Mouse (Mus musculus): Measurements from ENCODE around the gene Camta1. TPM values are rescaled to one million over a fixed set of nuclear protein-coding genes. Genes with fewer than 3 reads are reported as not detected.

The Camta1 gene
- polyA plus RNA-seq, 3 experiments from 2014 or later: 39.6 to 58.9 (median 48.7) TPM

DNA sequence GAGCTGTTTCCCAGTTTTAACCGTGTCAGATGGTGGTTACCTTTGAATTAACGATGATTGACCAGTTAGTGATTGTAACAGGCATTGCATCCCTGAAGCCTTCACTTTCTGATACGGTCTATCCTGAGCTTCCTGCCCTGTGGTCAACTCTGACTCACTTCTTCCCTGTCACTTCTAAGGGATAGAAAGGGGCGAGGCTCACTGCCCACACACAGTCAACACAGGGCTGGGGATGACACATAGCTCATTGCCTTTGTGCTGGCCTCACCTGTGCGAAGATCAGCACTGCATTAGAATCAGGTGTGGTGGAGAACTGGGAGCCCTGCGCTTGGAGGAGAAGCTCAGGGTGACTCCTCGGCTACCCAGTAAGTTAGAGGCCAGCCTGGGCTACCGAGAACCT lies 892.7 kb downstream of the Camta1 start:
- ATAC-seq: no peak

DNA sequence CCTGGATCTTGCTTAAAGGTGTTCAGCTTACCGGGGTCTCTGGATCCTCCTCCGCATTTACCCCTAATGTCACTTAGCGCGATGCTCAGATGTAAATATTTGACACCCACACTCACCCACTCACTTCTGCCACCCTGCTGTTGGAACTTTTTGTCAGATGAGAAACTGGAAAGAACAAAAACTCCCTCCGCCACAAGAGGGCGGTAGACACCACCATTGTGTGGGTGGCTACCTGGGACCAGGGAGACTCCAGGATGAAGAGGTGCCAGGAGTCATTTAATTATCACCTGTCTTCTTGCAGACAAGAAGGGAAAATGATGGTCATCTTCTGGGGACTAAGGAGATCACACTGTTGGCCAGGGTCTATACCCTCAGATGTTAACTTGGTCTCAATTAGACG lies 895.1 kb downstream of the Camta1 start:
- no peak for ATAC-seq

DNA sequence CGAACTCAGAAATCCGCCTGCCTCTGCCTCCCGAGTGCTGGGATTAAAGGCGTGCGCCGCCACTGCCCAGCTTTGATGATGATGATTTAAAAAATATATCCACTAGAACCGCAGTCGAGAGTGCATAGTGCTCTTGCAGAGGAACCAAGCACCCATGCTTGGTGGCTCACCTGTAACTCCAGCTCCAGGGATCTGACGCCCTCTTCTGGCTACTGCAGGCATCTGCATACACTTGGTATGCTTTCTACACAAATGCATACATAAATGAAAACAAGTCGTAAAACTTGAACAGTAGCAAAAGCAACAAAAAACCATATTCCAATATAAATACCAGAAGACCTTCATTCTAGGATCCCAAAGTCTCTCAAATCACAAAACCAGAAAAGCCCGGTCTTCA lies 896.1 kb downstream of the Camta1 start:
- no peak for ATAC-seq

DNA sequence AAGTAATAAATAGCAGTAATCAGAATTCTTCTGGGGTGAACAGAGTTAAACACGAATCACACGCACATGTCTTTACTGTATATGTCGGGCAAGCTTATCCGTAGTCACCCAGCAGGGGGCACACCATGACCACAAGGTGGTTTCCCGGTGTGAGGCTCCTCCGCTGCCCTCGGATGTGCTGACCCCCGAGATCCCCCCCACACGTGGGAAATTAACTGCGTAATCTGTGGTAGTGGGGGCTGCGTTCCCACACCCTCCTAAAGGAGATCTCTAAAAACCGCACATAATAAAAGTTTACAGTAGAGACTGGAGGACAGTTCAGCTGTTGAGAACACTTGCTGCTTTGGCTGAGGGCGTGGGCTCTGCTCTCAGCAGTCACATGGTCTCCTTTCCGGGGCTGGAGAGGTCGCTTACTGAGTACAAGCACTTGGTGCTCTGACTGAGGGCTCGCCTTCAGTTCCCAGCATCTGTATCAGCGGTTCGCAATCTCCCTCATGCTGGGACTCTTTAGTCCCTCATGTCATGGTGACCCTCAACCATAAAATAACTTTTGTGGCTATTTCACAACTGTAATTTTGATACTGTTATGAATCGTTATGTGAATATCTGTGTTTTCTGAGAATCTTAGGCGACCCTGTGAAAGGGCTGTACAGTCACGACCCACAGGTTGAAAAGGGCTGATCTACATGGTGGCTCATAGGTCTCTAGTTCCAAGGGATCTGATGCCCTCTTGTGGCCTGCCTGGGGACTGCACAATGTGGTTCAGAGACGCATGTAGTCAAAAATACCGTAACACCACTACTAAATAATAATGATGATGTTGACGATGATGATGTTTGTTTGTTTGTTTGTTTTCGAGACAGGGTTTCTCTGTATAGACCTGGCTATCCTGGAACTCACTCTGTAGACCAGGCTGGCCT lies 896.8 kb downstream of the Camta1 start:
- peak; percentile 86 for ATAC-seq

DNA sequence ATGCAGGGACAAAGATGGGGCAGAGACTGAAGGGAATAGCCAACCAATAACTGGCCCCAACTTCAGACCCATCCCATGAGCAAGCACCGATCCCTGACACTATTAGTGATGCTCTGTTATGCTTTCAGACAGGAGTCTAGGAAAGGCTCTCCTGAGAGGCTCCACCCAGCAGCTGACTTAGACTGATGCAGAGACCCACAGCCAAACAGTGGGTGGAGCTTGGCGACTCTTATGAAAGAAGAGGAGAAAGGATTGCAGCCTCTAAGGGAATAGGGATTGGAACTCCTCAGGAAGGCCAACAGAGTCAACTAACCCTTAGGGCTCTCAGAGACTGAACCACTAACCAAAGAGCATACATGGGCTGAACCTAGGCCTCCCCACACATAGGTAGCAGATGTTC lies 898.0 kb downstream of the Camta1 start:
- ATAC-seq: no peak

DNA sequence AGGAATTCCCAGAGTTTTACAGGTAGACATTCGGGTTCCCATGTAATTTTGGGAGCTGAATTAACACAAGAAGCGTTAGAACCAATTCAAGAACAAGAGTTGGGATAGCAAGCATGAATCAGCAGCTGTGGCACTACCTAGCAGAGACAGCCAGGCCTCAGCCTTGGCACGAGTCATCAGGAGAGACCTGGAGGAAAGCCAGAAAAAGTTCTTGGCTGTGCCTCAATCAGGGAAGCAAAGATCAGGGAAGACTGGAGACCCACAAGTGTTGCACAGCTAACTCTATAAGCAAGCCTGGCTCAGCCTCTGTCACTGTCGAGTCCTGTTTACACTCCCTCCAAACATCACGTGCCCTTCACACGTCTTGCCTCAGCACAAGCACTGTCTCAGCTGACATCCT lies 899.4 kb downstream of the Camta1 start:
- no peak for ATAC-seq

DNA sequence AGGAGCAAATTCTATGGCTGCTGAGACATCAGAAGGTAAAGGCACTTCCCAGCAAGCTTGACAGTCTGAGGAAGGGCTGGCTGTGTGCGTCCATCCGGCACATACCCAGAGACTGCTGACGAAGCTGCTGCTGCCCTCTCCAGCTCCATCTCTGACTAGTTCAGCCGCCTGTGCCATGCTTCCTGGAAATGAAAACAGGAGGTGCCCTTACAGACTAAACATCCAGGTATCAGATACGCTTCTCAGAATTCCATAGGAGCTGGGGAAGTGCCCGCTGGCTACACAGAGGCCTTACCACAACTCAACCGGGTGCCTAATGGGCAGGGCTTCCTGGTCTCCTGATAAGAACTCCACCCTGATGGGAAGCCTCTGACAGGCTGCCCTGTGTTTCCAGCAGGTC lies 903.1 kb downstream of the Camta1 start:
- no peak for ATAC-seq

DNA sequence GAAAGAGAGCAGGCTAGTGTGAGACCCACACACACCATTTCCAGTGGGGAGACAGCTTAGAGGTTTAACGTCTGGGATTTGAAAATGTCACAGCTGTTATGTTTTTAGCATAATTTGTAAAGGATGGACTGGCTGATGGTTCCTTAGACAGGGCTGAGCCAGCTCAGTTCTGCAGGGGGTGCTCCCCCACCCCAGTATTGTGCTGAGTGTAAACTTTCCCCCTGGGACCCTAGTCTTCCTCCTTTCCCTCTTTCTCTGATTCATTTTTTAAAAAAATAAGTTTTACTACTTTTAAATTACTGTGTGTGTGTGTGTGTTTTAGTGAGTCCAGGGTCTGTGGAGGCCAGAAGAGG lies 904.6 kb downstream of the Camta1 start:
- no peak for ATAC-seq

DNA sequence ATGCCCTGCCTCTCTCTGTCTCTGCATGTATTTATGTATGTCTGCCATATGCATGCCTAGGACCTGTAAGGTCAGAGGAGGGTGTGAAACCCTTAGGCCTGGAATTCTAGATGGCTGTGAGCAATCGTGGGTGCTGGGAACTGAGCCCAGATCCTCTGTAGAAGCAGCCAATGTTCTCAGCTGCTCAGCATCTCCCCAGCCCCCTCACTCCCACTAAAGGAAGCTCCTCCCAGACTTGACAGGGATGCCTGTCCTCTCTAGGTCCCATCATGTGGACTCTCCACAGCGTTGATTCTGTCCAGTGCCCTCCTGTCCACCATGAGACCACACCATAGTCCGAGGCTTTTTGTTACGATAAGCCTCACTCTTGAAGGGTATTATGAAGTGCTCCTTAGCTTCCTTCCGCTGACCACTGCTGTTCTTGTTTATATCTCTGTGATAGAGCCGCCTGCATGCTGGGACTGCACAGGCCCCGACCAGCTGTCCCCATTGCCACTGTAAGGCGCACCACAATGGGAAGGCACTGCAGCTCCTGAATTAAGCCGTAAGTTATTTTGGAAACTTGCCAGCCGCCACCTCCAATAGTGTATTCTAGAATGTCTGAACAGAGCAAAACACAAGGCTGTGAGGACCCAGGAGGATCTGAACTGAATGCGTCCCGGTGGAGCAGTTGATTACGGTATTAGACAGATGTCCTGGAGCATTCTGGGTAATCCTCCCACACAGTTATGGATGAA lies 905.1 kb downstream of the Camta1 start:
- no peak for ATAC-seq

DNA sequence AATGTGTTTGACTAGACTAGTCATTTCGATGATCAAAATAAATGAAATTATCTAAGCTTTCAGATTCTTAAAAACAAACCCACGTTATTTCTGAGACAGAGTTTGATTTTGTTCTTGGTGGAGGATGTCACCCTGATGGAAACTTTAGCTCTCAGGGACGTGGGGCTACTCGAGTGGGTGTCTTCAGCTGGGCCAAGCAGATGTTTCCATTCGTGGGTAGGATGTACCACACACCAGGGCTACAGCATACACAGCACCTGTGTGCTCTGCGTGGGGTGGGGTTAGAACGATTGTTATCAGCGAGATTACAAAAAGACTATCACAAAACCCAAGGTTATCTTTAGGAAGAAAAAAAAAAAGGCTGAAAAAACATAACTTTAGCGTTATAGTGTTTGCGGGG lies 910.7 kb downstream of the Camta1 start:
- peak; percentile 90 for ATAC-seq

DNA sequence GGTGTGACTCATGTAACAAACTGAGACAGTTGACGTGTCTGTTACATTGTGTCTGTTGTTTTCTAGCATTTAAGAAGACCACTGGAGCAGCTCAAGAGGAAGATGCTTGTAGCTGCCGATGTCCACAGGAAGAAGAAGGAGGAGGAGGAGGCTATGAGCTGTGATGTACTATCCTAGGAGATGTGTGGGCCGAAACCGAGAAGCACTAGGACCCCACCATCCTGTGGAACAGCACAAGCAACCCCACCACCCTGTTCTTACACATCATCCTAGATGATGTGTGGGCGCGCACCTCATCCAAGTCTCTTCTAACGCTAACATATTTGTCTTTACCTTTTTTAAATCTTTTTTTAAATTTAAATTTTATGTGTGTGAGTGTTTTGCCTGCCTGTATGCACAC lies 917.0 kb downstream of the Camta1 start:
- ATAC-seq: no peak

DNA sequence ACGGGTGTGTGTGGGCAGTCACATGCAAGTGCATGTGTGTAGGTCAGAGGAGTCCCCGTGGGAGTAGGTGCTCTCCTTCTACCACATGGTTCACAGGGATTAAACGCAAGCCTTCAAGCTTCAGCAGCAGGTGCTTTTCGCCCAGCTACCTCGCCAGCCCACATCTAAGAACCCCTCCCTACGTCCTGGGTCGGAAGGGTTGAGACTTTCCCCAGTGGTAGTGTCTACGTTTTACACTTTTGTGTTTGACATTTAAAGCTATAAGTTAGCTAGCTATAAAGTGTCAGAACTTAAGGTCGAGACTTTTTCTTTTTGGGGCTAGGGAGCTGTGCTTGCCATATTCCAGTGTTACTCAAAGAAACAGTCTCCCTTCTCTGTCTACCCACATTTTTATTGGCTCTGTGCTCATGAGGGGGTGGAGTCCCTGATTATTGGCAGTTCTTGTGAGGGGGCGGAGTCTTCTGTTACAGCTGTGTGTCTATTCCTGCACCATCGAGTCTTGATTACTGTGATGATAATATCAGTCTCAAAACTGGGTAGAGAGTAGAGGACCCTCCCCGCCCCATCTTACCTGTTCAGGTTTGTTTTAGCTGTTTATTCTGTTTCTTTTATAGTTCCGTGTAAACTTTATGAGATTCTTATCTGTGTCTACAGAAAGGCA lies 921.6 kb downstream of the Camta1 start:
- ATAC-seq: peak; percentile 87

DNA sequence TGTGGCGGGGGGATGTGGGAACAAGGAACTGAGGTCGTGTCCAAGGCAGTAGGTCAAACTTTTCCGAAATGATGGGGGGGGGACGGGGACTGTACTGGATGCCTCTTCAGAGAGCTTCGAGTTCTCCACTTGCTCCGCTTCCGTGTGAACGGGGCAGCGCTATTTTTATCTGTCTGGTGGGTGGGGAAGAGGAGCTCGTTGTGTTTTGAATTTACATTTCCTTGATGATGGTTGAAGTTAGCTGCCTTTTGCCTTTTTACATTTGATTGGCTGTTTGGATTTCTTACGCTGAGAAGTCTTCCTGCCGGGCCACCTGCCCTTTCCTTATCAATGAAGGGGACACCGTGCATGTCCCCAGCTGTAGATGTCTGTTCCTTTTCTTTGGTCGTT lies 923.6 kb downstream of the Camta1 start:
- peak; percentile 59 for ATAC-seq

DNA sequence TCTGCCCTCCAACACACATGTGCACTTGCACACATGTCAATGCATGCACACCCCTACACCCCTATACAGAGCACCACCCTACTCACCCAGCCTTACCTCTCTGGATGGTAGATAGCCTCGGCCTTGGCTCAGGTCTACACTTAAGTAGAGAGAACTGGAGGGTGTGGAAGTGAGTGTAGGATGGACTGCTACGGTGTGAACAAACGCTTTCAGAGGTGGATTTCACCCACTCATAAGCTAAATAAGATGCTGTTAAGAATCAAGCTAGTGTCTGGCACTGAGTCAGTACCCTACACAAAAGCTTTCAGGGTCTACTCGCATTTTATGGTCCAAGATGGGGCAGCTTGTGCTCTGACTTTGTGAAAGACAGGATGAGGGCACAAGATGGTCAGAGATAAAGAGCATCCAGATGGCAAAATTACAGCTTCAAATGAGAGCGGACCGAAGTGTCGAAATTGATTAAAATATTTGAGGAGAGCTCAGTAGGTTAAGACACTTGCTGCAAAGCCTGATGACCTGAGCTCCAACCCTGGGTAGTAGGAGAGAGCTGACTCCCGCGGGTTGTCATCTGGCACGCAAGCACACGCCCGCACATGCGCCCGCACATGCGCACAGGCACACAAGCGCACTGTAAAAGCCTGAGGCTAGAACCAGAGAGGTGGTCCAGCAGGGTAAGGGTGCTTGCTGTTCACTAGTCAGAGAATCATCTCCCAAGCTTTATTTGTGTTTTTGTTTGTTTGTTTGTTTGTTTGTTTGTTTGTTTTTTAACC lies 924.2 kb downstream of the Camta1 start:
- ATAC-seq: peak; percentile 30

DNA sequence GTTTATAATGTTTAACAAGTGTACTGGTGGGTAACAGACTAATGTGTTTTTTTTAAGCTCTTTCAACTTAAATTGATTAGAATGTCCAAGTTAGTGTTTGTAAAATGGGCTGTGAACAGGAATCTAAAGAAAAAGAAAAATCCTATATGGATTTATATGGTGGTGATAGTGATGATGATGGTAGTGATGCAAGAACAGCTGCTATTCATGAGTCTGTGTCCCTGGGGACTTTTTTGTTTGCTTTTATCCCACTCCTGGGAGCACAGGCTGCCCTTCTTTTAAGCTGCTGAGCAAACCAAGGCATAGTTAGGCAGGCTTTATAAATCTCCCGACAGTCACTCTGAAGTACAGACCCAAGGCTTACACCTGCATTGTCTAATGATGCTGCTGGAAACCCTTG lies 928.2 kb downstream of the Camta1 start:
- ATAC-seq: no peak

DNA sequence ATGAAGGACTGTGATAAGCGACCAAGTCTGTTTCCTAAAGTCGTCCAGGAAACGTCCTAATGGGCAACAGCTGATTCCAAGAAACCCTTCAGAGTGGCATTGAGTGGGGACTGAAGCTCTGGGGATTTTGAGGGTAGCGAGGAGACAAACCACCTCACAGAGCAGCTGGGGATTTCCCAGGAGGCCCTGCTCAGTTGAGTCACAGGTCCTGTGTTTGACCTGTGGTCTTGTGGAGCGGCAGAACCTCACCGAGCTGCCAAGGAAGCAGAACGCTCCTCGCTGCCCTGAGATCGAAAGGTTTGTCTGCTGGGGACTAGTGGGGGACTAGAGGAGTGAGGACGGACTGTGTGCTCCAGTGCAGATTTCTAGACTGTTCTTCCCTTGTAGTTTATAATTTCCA lies 933.9 kb downstream of the Camta1 start:
- peak; percentile 47 for ATAC-seq

DNA sequence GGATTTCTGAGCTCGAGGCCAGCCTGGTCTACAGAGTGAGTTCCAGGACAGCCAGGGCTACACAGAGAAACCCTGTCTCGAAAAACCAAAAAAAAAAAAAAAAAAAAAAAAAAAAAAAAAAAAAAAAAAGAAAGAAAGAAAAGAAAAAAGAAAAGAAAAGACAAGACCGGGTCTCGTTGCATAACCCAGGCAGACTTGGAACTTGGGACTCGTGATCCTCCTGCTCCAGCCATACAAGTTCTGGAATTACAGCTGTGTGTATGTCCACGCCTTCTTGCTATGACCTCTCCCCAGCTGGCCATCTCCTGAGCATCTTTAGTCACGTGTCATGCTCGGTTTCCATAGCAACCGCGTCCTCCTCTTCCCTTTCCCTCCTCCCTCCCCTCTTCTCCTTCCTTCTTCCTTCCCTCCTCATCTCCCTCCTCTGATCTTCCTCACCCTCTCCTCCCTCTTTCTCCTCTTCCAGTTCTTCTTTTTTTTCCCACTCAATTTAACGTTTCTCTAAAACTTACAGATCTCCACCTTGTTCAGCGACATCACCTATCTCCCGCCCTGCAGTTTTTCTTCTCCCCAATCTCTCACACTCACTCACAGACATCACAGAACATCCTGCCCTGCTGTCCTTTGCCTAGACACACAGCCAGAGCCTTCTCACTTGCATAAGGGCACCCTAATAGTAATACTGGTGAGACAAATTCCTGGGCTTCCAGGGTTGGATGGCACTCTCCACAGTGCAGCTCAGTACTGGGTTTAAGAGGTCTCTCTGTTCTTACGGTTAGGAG lies 934.6 kb downstream of the Camta1 start:
- ATAC-seq: peak; percentile 56

DNA sequence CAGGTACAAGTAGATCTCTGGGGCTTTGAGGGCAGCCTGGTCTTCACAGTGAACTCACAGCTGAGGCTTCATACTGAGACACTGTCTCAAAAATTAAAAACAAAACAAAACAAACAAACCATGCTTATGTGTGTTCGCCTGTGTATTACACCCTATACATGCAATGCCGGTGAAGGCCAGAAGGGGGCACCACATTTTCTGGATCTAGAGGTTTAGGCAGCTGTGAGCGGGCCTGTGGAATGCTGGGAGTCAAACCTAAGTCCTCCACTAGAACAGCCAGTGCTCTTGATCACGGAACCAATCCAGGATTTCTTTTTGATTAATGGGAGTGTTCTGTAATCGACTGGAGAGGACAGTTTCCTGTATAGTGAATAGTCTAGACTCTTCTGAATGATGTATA lies 935.8 kb downstream of the Camta1 start:
- no peak for ATAC-seq

DNA sequence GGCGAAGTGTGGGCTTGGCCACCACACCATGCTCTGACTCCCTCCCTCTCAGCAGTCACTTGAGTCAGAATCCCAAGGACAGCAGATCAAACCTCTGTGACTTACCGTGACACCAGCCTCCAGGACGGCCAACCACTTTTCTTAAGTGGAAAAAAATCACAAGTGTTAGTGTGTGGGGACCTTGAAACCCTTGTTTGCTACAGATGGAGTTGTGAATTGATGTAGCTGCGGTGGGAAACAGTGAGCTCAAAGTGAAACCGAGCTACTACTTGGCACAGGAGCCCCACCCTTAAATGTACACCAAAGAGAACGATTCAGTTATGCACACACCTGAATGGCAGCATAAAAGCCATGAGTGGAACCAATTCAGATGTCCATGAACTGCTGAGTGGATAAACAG lies 936.7 kb downstream of the Camta1 start:
- ATAC-seq: peak; percentile 28

DNA sequence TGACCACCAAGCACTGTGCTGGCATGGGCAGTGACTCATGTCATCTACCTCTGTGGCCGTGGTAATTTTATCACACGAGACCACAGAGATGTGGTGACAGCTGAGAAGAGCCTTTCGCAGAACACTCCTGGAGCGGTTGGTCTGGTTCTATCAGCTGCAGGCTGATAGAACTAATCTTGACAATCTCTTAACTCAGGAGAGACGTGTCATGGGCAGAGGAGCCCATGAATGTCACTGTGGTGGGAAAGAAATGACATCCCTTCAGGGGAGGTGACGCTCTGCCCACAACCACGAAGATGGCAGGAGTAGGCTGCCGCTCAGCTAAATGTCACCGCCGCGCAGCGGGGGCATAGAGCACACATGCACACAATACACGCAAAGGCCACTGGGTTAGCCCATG lies 937.4 kb downstream of the Camta1 start:
- ATAC-seq: peak; percentile 42

DNA sequence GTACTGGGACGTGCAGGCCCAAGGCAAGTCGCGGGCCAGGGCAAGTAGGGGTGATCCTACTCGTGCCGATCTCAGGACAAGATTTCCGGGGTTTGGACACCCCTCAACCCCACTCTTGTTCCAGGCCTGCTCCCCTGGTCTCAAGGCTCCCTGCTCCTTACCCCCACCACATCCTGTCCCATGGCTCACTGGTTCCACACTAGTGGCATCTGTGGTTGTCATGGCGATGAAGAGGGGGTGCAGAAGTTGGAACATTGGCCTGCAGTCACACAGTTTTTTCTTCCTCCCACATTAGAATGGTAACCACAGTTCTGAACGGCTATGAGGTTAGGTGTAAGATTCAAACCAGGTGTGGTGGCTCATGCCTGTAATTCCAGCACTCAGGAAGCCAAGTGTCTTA lies 940.5 kb downstream of the Camta1 start:
- peak; percentile 51 for ATAC-seq

Data from inflammation-experienced regulatory T-cells, adult 6 months (primary cell).